Mouse (Mus musculus) ES-Bruce4 (cell line): ENCODE data around the gene Pik3cg. TPM values are rescaled to one million over a fixed set of nuclear protein-coding genes. Genes with fewer than 3 reads are reported as not detected.

Source experiments
- H3K27ac ChIP-seq: 2 replicates; pipeline ENCODE4 v1.5.1; 2012; ENCODE audit warnings: low read length, inconsistent platforms; ENCODE audit not compliant: insufficient read depth
- H3K27me3 ChIP-seq: 2 replicates; pipeline ENCODE4 v1.6.1; 2012; ENCODE audit warnings: mild to moderate bottlenecking, low read length, inconsistent platforms; ENCODE audit not compliant: control insufficient read depth, poor library complexity, insufficient read depth, severe bottlenecking
- H3K36me3 ChIP-seq: 2 replicates; pipeline ENCODE4 v1.6.1; 2012; ENCODE audit warnings: inconsistent platforms, mild to moderate bottlenecking, low read length, moderate library complexity; ENCODE audit not compliant: control insufficient read depth, poor library complexity, insufficient read depth, severe bottlenecking
- H3K4me1 ChIP-seq: one replicate; pipeline ENCODE4 v1.8.1; 2011; ENCODE audit warnings: low read length; ENCODE audit not compliant: control insufficient read depth, insufficient read depth
- H3K4me3 ChIP-seq: 2 replicates; pipeline ENCODE4 v1.5.1; 2011; ENCODE audit warnings: low read depth, mild to moderate bottlenecking, low read length
- H3K9ac ChIP-seq: 2 replicates; pipeline ENCODE4 v1.6.1; 2012; ENCODE audit warnings: low read depth, mild to moderate bottlenecking, inconsistent platforms; ENCODE audit not compliant: poor library complexity, severe bottlenecking
- H3K9me3 ChIP-seq: replicated peaks from 2 replicates; pipeline ENCODE4 v1.6.1; 2012; ENCODE audit warnings: mild to moderate bottlenecking, low read length, inconsistent platforms; ENCODE audit not compliant: control insufficient read depth, poor library complexity, insufficient read depth, severe bottlenecking
- CTCF ChIP-seq: IDR thresholded peaks from one replicate; pipeline ENCODE4 v1.8.1; 2011; ENCODE audit warnings: low read depth, low read length
- EP300 ChIP-seq: IDR thresholded peaks from 2 replicates; pipeline ENCODE4 v1.6.1; 2011; ENCODE audit warnings: low read depth, low read length; ENCODE audit not compliant: insufficient read depth
- POLR2A ChIP-seq: IDR thresholded peaks from one replicate; pipeline ENCODE4 v1.8.1; 2011; ENCODE audit warnings: low read length; ENCODE audit not compliant: insufficient read depth
- polyA plus RNA-seq: library from polyadenylated mRNA; stranded (reverse); fragments of >200 nt; gene quantifications from 2 replicates; pipeline ENCODE4 v1.2.4, GENCODE M21; 2011; ENCODE audit warnings: low read depth; ENCODE audit not compliant: missing spikeins, insufficient read depth, insufficient read length

Gene Pik3cg
- polyA plus RNA-seq, 1 experiment, result 0.21 TPM

GRCm38 (mm10) chr12:32146606-32147005 is 61.9 kb downstream of the Pik3cg start:
- no peaks in the 10 kb centered on the region for H3K9me3 ChIP-seq
- no peak overlapping the region for H3K4me3 ChIP-seq
- H3K36me3 ChIP-seq, result no peaks in the 10 kb centered on the region
- H3K9ac ChIP-seq, result no peak overlapping the region
- no peaks in the 10 kb centered on the region for H3K27me3 ChIP-seq
- TF ChIP-seq EP300 (no peak), CTCF (no peak), POLR2A (no peak)
- H3K27ac ChIP-seq, result no peak overlapping the region
- H3K4me1 ChIP-seq, result no peaks in the 10 kb centered on the region

- no peaks in the 10 kb centered on the region for H3K4me1 ChIP-seq
- H3K27me3 ChIP-seq, result no peaks in the 10 kb centered on the region
- no peaks in the 10 kb centered on the region for H3K36me3 ChIP-seq
- no peak overlapping the region for H3K27ac ChIP-seq
- no peak for TF ChIP-seq EP300
- no peak for TF ChIP-seq POLR2A
- TF ChIP-seq CTCF, result no peak
- H3K4me3 ChIP-seq, result no peak overlapping the region
- H3K9me3 ChIP-seq, result no peaks in the 10 kb centered on the region
- H3K9ac ChIP-seq, result no peak overlapping the region
These were observed 62.8 kb downstream of the Pik3cg start for GRCm38 (mm10) chr12:32145651-32146050.

GRCm38 (mm10) chr12:32144513-32144912 is 63.9 kb downstream of the Pik3cg start:
- Histone ChIP-seq H3K4me1 (no peaks in the 10 kb centered on the region), H3K36me3 (no peaks in the 10 kb centered on the region), H3K9ac (no peak overlapping the region), H3K4me3 (no peak overlapping the region), H3K27me3 (no peaks in the 10 kb centered on the region), H3K27ac (no peak overlapping the region), H3K9me3 (no peaks in the 10 kb centered on the region)
- TF ChIP-seq POLR2A (no peak), CTCF (peak; percentile 76)

- H3K27ac ChIP-seq, result no peak overlapping the region
- H3K9me3 ChIP-seq, result no peaks in the 10 kb centered on the region
- no peaks in the 10 kb centered on the region for H3K36me3 ChIP-seq
- H3K4me3 ChIP-seq, result no peak overlapping the region
- no peaks in the 10 kb centered on the region for H3K4me1 ChIP-seq
- no peaks in the 10 kb centered on the region for H3K27me3 ChIP-seq
- H3K9ac ChIP-seq, result no peak overlapping the region
- no peak for TF ChIP-seq CTCF
- no peak for TF ChIP-seq POLR2A
- TF ChIP-seq EP300, result no peak
These were observed 64.7 kb downstream of the Pik3cg start for GRCm38 (mm10) chr12:32143782-32144181.

GRCm38 (mm10) chr12:32143151-32143550 is 65.3 kb downstream of the Pik3cg start:
- no peak overlapping the region for H3K9ac ChIP-seq
- no peaks in the 10 kb centered on the region for H3K4me1 ChIP-seq
- no peak overlapping the region for H3K4me3 ChIP-seq
- H3K36me3 ChIP-seq, result no peaks in the 10 kb centered on the region
- no peak overlapping the region for H3K27ac ChIP-seq
- no peaks in the 10 kb centered on the region for H3K27me3 ChIP-seq
- TF ChIP-seq EP300, result no peak
- H3K9me3 ChIP-seq, result no peaks in the 10 kb centered on the region

DNA sequence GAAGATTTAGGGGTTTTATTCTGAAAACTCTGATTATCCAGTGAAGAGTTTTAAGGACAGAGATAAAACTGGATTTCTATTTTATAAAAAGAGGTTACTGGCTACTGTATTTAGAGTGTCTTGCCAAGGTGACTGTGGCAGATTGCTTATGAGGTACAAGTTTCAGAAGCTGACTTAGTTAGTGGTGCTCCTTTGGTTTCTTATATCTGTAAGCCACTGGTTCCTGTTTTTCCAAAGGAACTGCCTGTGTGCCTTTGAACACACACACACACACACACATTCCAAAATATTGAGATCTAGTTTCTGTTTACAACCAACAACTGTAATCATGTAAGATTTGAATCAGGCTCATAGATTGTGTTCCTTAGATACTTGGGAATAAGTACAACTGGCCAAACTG is 66.7 kb downstream of the Pik3cg start:
- Histone ChIP-seq H3K4me1 (no peaks in the 10 kb centered on the region), H3K4me3 (no peak overlapping the region), H3K9ac (no peak overlapping the region), H3K36me3 (no peaks in the 10 kb centered on the region), H3K9me3 (no peaks in the 10 kb centered on the region), H3K27me3 (no peaks in the 10 kb centered on the region), H3K27ac (no peak overlapping the region)
- no peak for TF ChIP-seq EP300
- TF ChIP-seq CTCF, result no peak
- no peak for TF ChIP-seq POLR2A

- Histone ChIP-seq H3K36me3 (no peaks in the 10 kb centered on the region), H3K27me3 (no peaks in the 10 kb centered on the region), H3K4me1 (no peaks in the 10 kb centered on the region), H3K9ac (no peak overlapping the region), H3K27ac (no peak overlapping the region), H3K4me3 (no peak overlapping the region), H3K9me3 (no peaks in the 10 kb centered on the region)
- TF ChIP-seq POLR2A, result no peak
- TF ChIP-seq CTCF, result no peak
These were observed 69.6 kb downstream of the Pik3cg start for GRCm38 (mm10) chr12:32138831-32139230.
